In genomic region chr9:42898091-42898591, GRCm38 (mm10) we compare ENCODE assay signal across 8 mouse cellular contexts. TPM values are rescaled to one million over a fixed set of nuclear protein-coding genes. Genes with fewer than 3 reads are reported as not detected.
DNase-seq lines count a peak whose midpoint lies in the region; ATAC-seq and TF ChIP-seq lines count a peak whose summit lies in the region.

No protein-coding gene starts in this region.

- H3K4me1 ChIP-seq in liver, postnatal 0 days (ENCODE audit: insufficient read depth) = peaks cover 5% of the 10 kb centered on the region; the same call in 1 of the 2 replicates

- no peak for ATAC-seq in liver, postnatal 0 days

- TF ChIP-seq CTCF in layer of hippocampus, adult 2 months (conservative IDR thresholded peaks at IDR 0.05) = no peak
- no peak for TF ChIP-seq CTCF in liver, postnatal 0 days (IDR thresholded peaks at IDR 0.05; ENCODE audit: low read depth)

- H3K4me2 ChIP-seq in liver, postnatal 0 days (ENCODE audit: low read depth, low read length) = peak overlapping the region; percentile 68

- peak overlapping the region; percentile 96 for H3K27ac ChIP-seq in layer of hippocampus, adult 2 months
- no peak overlapping the region for H3K27ac ChIP-seq in liver, postnatal 0 days (ENCODE audit: low read depth)

- peak overlapping the region; percentile 67 for H3K4me3 ChIP-seq in layer of hippocampus, adult 2 months
- H3K4me3 ChIP-seq in liver, postnatal 0 days (ENCODE audit: low read depth, low read length) = no peak overlapping the region

- H3K9ac ChIP-seq in liver, postnatal 0 days (replicated peaks) = no peak overlapping the region

- no peak for DNase-seq in layer of hippocampus, adult 2 months (ENCODE audit: low spot score in 2 of 2)
- DNase-seq in layer of hippocampus, postnatal 25 days (ENCODE audit: extremely low spot score in 1 of 2, low spot score in 1 of 2) = no peak
- DNase-seq in cerebellum, postnatal 36 days = peak; percentile 6 to 12
- DNase-seq in forelimb bud, embryonic 11.5 days (ENCODE audit: low read depth, low spot score) = peak; percentile 29
- DNase-seq in liver, postnatal 0 days = no peak
- no peak for DNase-seq in natural killer cell, adult 2 months (ENCODE audit: low spot score in 2 of 2)
- no peak for DNase-seq in spleen, adult 12 weeks (ENCODE audit: low spot score)
- DNase-seq in adipocyte (ENCODE audit: low spot score) = no peak

- peaks cover 35% of the 10 kb centered on the region for H3K27me3 ChIP-seq in liver, postnatal 0 days (ENCODE audit: insufficient read depth, low read length)

- no peak for TF ChIP-seq EP300 in liver, postnatal 0 days (IDR thresholded peaks at IDR 0.05; ENCODE audit: low read depth)

- no peaks in the 10 kb centered on the region for H3K9me3 ChIP-seq in liver, postnatal 0 days (ENCODE audit: low read length)

- WGBS in liver, postnatal 0 days (ENCODE audit: insufficient replicate concordance) = 15% methylated on average over 11 of the region's 11 CpGs

- H3K36me3 ChIP-seq in liver, postnatal 0 days (replicated peaks; ENCODE audit: insufficient read depth, low read length) = no peaks in the 10 kb centered on the region

RNA-seq across cellular contexts. Expression of gene Grik4, which starts 46.2 kb away (rescaled TPM):
- total RNA-seq in layer of hippocampus, adult 2 months (2021) = 10 to 100 TPM; 53.0 to 63.2 TPM
- total RNA-seq in layer of hippocampus, postnatal 25 days (2021) = 10 to 100 TPM; 57.0 to 60.9 TPM
- polyA plus RNA-seq in liver, postnatal 0 days (2015; fragmentation: Nextera tagmentation; extraction: Ambion mirVana) = 0.05 and 0.08 TPM in 2 replicates

Comparison
In these comparisons a context has a peak if more than half of its experiments do, and no peak if none do; other contexts are left out.
1. DNase-seq: peak in cerebellum, postnatal 36 days (2 of 2) and forelimb bud, embryonic 11.5 days (single experiment); none in layer of hippocampus, adult 2 months (0 of 2), layer of hippocampus, postnatal 25 days (0 of 2), liver, postnatal 0 days (single experiment), natural killer cell, adult 2 months (0 of 2), spleen, adult 12 weeks (single experiment) and adipocyte (single experiment).